Mouse (Mus musculus) heart, embryonic 14.5 days (tissue): Measurements from ENCODE around the gene Usp5. TPM values are rescaled to one million over a fixed set of nuclear protein-coding genes. Genes with fewer than 3 reads are reported as not detected.
A peak's percentile ranks its signal among the peaks of the same experiment; 100 is the strongest.
"Not testable (repeated sequence)": the region's sequence is repeated elsewhere in the genome, so short reads cannot be mapped to it uniquely, and the experiment has no call there.

Source experiments
- ATAC-seq: fragments of 200-750 bp; cut with Nextera tagmentation; 2 replicates; pipeline ENCODE4 v1.8.0; 2017; ENCODE audit warnings: low read depth, moderate TSS enrichment; ENCODE audit not compliant: insufficient number of reproducible peaks, insufficient read depth, low FRiP score
- H3K27ac ChIP-seq, 2 experiments: fragments of 200-500 bp in 1 of 2; fragments of 300-500 bp in 1 of 2; sonication (generic) in 1 of 2; replicated peaks in 1 of 2; 2 replicates each; pipeline ENCODE4 v1.5.1; 2012 to 2014; ENCODE audit warnings: low read depth in 2 of 2, low read length in 2 of 2, control low read depth in 1 of 2, mild to moderate bottlenecking in 1 of 2, mixed read lengths in 1 of 2; ENCODE audit not compliant: control insufficient read depth in 1 of 2, insufficient read depth in 1 of 2
- H3K27me3 ChIP-seq: fragments of 300-500 bp; sonication (generic); 2 replicates; pipeline ENCODE4 v1.6.1; 2014; ENCODE audit warnings: mild to moderate bottlenecking, low read length, control low read depth; ENCODE audit not compliant: control insufficient read depth, insufficient read depth
- H3K36me3 ChIP-seq: fragments of 300-500 bp; sonication (generic); 2 replicates; pipeline ENCODE4 v1.6.1; 2014; ENCODE audit warnings: mild to moderate bottlenecking, control low read depth, low read length, mixed read lengths; ENCODE audit not compliant: control insufficient read depth, insufficient read depth
- H3K4me1 ChIP-seq, 2 experiments: fragments of 200-500 bp in 1 of 2; fragments of 300-500 bp in 1 of 2; sonication (generic) in 1 of 2; 2 replicates each; pipeline ENCODE4 v1.6.1; 2012 to 2014; ENCODE audit warnings: low read length in 2 of 2, control low read depth in 1 of 2, mixed read lengths in 1 of 2; ENCODE audit not compliant: control insufficient read depth in 2 of 2, insufficient read depth in 2 of 2
- H3K4me2 ChIP-seq: fragments of 300-500 bp; sonication (generic); 2 replicates; pipeline ENCODE4 v1.6.1; 2014; ENCODE audit warnings: mild to moderate bottlenecking, low read length
- H3K4me3 ChIP-seq, 2 experiments: fragments of 200-500 bp in 1 of 2; fragments of 300-500 bp in 1 of 2; sonication (generic) in 1 of 2; 2 replicates each; pipeline ENCODE4 v1.5.1; 2012 to 2014; ENCODE audit warnings: low read length in 2 of 2, mild to moderate bottlenecking in 2 of 2, control low read depth in 1 of 2, low read depth in 1 of 2, moderate library complexity in 1 of 2; ENCODE audit not compliant: control insufficient read depth in 1 of 2, insufficient read depth in 1 of 2
- H3K9ac ChIP-seq: fragments of 300-500 bp; sonication (generic); 2 replicates; pipeline ENCODE4 v1.6.1; 2014; ENCODE audit warnings: mild to moderate bottlenecking, low read length
- H3K9me3 ChIP-seq: fragments of 300-500 bp; sonication (generic); 2 replicates; pipeline ENCODE4 v1.6.1; 2016; ENCODE audit warnings: low read length, control low read depth; ENCODE audit not compliant: control insufficient read depth
- WGBS: fragments of 180-500 bp; shearing (Covaris S2); extraction: QIAGEN DNeasy Blood & Tissue Kit; methylation state at CpG from one replicate; pipeline ENCODE4 v1.1.7; 2014; 5-methylcytosine and 5-hydroxymethylcytosine counted together
- polyA plus RNA-seq: library from polyadenylated mRNA; unstranded; fragments of >200 nt; fragmentation: Nextera tagmentation; extraction: Ambion mirVana; gene quantifications from 2 replicates; pipeline ENCODE4 v1.2.1, GENCODE M21; 2014

The Usp5 gene
- polyA plus RNA-seq, 1 experiment from 2014 or later, result 85.9 TPM

GRCm38 (mm10) chr6:124836411-124836810 is 7.1 kb upstream of the Usp5 start:
- no peak overlapping the region for H3K4me3 ChIP-seq
- H3K27ac ChIP-seq, result no peak overlapping the region
- peaks cover 21 to 30% of the 10 kb centered on the region in 2 experiments for H3K4me1 ChIP-seq
- no peaks in the 10 kb centered on the region for H3K27me3 ChIP-seq
- WGBS, result 65% methylated on average over 7 of the region's 7 CpGs
- no peak overlapping the region for H3K9ac ChIP-seq
- ATAC-seq, result no peak
- H3K36me3 ChIP-seq, result peaks cover 41% of the 10 kb centered on the region
- H3K4me2 ChIP-seq, result no peak overlapping the region
- no peaks in the 10 kb centered on the region for H3K9me3 ChIP-seq

GRCm38 (mm10) chr6:124835531-124835930 is 6.2 kb upstream of the Usp5 start:
- WGBS, result 52% methylated on average over 10 of the region's 10 CpGs
- H3K9me3 ChIP-seq, result no peaks in the 10 kb centered on the region
- no peak overlapping the region for H3K27ac ChIP-seq
- peaks cover 18 to 33% of the 10 kb centered on the region in 2 experiments for H3K4me1 ChIP-seq
- H3K4me3 ChIP-seq, result no peak overlapping the region
- peaks cover 38% of the 10 kb centered on the region for H3K36me3 ChIP-seq
- H3K27me3 ChIP-seq, result no peaks in the 10 kb centered on the region
- no peak for ATAC-seq
- H3K4me2 ChIP-seq, result no peak overlapping the region
- H3K9ac ChIP-seq, result no peak overlapping the region

- Histone ChIP-seq H3K4me3 (no peak overlapping the region), H3K36me3 (peaks cover 38% of the 10 kb centered on the region), H3K27ac (no peak overlapping the region), H3K4me2 (no peak overlapping the region), H3K9me3 (no peaks in the 10 kb centered on the region), H3K27me3 (no peaks in the 10 kb centered on the region), H3K9ac (no peak overlapping the region), H3K4me1 (peaks cover 12 to 27% of the 10 kb centered on the region in 2 experiments; a peak in 3 of 4 replicates)
- no peak for ATAC-seq
- WGBS, result 83% methylated on average over 6 of the region's 6 CpGs
These were observed 5.3 kb upstream of the Usp5 start for GRCm38 (mm10) chr6:124834512-124835081.

- H3K27me3 ChIP-seq, result no peaks in the 10 kb centered on the region
- peaks cover 38% of the 10 kb centered on the region for H3K36me3 ChIP-seq
- H3K9me3 ChIP-seq, result no peaks in the 10 kb centered on the region
- no peak overlapping the region for H3K4me2 ChIP-seq
- 95% methylated on average over 8 of the region's 8 CpGs for WGBS
- ATAC-seq, result no peak
- H3K4me1 ChIP-seq, result peaks cover 13 to 29% of the 10 kb centered on the region in 2 experiments
- no peak overlapping the region for H3K27ac ChIP-seq
- no peak overlapping the region for H3K4me3 ChIP-seq
- H3K9ac ChIP-seq, result no peak overlapping the region
These were observed 2.4 kb upstream of the Usp5 start for GRCm38 (mm10) chr6:124831649-124832048.

- Histone ChIP-seq H3K36me3 (peaks cover 40% of the 10 kb centered on the region), H3K4me1 (peaks cover 13 to 25% of the 10 kb centered on the region in 2 experiments), H3K4me2 (peak overlapping the region; percentile 90), H3K4me3 (peak overlapping the region in 1 of 2 experiments; percentile 68; a peak in 1 of 4 replicates)
- not testable (repeated sequence) for H3K27me3 ChIP-seq, H3K9ac ChIP-seq, ATAC-seq, H3K27ac ChIP-seq, H3K9me3 ChIP-seq
- 95% methylated on average over 4 of the region's 4 CpGs for WGBS
These were observed 1.9 kb upstream of the Usp5 start for GRCm38 (mm10) chr6:124831199-124831598.

GRCm38 (mm10) chr6:124829799-124830700 is 766 bp upstream of the Usp5 start:
- H3K27ac ChIP-seq, result peak overlapping the region; percentile 94 to 99
- peaks cover 49% of the 10 kb centered on the region for H3K36me3 ChIP-seq
- peak overlapping the region; percentile 86 for H3K9ac ChIP-seq
- H3K4me2 ChIP-seq, result peak overlapping the region; percentile 90
- H3K4me1 ChIP-seq, result peaks cover 8 to 17% of the 10 kb centered on the region in 2 experiments
- H3K27me3 ChIP-seq, result no peaks in the 10 kb centered on the region
- peak; percentile 83 for ATAC-seq
- whole genome bisulfite sequencing, result under 1% methylated on average over 38 of the region's 38 CpGs
- H3K9me3 ChIP-seq, result no peaks in the 10 kb centered on the region
- peak overlapping the region; percentile 68 to 87 for H3K4me3 ChIP-seq

- Histone ChIP-seq H3K27me3 (no peaks in the 10 kb centered on the region), H3K4me3 (peak overlapping the region; percentile 68 to 81), H3K9ac (peak overlapping the region; percentile 80), H3K27ac (peak overlapping the region in 1 of 2 experiments; percentile 61; a peak in 3 of 4 replicates), H3K9me3 (no peaks in the 10 kb centered on the region), H3K4me2 (peak overlapping the region; percentile 97), H3K36me3 (peaks cover 49% of the 10 kb centered on the region), H3K4me1 (peaks cover 8 to 17% of the 10 kb centered on the region in 2 experiments)
- WGBS, result 25% methylated on average over 10 of the region's 10 CpGs
- ATAC-seq, result no peak
These were observed 1.1 kb downstream of the Usp5 start for GRCm38 (mm10) chr6:124828101-124828592.
